Mouse (Mus musculus) adrenal gland (tissue): ENCODE results near the gene Nav1.
"Not testable (repeated sequence)": the region's sequence is repeated elsewhere in the genome, so short reads cannot be mapped to it uniquely, and the experiment has no call there.

ENCODE experiments used
- intact Hi-C: fragments of 180-260 bp; cut with DNase I; formaldehyde crosslinking; loops from one replicate; pipeline ENCODE4 v1.15.1; 2025

Nav1 gene

DNA sequence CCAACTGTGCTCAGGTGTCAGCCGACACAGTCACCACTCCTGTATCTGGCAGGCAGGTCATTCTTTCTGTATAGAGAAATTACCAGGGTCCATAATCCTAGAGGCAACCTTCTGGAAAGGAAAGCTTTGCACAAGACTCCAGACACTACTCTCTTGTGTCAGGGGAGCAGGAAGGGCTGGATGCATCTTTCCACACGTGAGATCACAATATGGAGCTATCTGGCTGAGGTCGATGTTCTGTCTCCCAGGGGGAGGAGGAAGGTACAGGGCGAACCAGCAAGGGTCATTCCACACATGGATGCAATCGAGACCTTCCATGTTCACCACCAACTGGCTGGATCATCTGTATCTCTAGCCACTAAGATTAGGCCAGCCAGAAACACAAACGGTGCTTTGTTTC lies 113.2 kb downstream of the Nav1 start:
- intact Hi-C loops = loop anchor here (1.0 kb wide), 1 partner anchor 195 kb away; no protein-coding TSS in a partner anchor

DNA sequence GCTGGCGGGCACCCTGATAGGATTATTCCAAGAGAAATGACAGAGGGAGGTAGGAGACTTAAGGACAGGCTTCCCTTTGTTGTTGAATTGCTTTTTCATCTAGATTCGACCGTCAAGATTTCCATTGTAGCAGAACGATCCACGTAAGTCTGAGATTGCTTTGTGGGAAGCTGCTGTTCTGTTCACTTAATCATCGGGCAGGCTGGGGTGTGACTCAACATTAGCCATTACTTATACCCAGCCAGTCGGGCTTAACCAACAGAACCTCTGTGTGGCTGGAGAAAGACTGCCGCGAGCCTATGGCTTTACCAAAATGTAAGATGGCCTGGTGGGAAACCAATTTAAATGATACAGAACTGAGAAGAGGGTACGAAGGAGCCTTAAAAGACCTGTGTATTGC lies 114.7 kb downstream of the Nav1 start:
- intact Hi-C loops = no loop called here

DNA sequence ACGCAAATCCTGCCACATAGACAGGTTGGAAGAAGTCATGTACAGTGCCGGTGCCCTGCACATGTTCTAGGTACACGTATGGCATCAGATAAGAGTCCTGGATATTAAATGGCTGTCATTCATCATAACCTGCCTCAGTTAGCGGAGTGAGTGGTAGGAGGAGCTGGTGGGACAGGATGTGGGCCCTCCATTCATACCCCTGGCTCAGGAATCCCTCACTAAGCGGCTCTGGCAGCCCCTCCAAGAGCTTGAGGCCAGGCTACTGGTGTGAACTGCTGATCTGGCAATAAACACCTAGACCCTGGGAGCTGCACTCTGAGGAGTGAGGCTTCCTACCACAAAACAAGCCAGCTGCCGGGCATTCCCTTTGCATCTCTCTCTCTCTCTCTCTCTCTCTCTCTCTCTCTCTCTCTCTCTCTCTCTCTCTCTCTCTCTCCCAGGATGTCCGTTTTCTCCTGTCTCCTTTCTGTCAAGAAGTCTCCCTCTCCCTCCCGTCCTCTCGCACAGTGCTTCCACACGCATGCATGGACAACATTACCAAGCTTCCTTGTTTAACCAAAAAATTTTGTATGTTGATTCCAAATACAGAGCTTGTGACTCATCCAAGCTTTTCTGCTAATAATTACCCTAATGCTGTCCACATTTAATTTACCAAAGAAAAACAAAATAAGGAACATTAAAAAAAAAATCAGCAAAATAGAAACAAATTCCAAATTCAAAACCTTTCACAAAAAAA lies 116.0 kb downstream of the Nav1 start:
- intact Hi-C loops = no loop called here

DNA sequence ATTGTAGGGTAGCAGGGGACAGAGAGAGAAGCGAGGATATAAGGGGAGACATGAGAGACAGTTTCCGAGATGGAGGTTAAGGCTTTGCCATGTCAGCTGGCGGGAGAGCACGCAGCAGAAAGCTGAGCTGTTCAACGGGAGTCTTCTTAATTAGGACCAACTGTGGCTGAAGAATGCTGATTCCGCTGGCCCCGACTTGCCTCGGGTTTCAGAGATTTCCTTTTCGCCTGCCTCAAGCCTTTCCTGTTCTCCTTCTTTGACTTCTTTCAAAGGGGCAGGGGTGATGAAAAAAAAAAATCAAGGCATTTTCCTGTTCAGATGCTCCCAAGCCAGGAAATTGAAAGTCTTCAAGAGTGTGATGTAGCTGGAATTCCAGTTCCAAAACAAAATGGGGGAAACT lies 118.2 kb downstream of the Nav1 start:
- intact Hi-C loops = no loop called here

DNA sequence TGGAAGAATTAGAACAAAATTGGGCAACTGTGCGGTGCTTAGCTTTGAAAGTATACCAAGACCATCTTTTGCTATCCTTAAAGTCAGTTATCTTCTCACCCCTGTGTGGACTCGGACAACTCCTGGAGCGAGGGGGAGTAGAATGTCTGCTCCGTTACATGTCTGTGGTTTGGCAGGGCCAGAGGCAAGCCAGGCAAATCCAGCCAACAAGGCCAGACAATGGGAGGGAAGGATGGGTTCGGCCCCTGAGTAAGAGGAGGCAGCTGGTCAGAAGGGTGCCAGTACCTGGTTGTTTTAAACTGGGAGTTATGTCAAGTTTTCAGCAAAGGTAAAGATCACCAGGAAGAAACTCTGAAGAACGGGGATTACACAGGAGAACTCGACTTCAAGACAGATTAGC lies 121.9 kb downstream of the Nav1 start:
- intact Hi-C loops = no loop called here

DNA sequence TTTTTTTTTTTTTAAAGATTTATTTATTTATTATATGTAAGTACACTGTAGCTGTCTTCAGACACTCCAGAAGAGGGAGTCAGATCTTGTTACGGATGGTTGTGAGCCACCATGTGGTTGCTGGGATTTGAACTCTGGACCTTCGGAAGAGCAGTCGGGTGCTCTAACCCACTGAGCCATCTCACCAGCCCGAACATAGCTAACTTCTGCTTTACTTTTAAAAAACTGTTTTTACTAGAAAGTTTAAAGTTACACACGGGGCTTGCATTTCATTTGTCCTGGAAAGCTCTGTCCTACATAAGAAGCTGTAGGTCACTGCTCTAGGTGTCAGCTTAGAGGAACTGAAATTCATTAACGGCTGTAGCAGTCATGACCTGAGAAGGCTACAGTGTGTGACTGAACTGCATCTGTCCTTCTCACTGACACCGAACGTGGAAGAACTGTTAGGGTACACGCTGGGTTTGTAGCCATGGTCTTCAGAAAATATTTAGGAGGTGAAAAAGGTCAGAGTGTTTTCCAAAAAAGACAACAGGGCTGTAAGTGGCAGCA lies 122.5 kb downstream of the Nav1 start:
- intact Hi-C loops = not testable (repeated sequence)

DNA sequence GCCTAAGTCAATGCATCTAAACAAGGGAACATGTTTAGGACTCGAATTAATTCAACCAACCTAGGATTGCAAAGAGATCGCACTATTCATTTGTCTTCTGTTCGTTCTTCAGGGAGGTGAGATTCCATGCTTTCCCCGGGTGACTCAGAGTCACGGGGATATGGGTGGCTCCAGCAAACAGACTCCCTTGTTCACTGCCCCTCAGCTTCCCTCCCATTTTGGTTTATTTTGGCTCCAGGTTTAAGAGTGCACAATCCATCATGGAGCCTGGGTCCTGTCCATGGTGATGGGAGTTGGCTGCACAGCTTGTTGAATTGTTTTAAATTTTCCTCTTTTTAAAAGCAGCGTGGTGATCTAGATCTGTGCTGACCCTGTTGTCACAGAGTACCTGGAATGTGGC lies 123.1 kb downstream of the Nav1 start:
- intact Hi-C loops = no loop called here

DNA sequence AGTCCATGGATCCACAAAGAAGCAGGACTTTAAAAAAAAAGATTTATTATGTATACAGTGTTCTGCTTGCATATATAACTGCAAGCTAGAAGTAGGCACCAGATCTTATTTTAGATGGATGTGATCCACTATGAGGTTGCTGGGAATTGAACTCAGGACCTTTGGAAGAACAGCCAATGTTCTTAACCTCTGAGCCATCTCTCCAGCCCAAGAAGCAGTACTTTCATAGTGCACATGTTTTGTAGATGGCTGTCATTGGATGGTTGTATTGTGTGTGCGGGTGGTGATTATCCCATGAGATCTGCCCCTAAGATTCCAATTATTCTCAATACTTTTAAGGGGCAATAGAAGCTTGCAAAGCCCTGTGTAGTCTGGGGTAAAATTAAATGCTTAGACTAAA lies 124.4 kb downstream of the Nav1 start:
- intact Hi-C loops = no loop called here

DNA sequence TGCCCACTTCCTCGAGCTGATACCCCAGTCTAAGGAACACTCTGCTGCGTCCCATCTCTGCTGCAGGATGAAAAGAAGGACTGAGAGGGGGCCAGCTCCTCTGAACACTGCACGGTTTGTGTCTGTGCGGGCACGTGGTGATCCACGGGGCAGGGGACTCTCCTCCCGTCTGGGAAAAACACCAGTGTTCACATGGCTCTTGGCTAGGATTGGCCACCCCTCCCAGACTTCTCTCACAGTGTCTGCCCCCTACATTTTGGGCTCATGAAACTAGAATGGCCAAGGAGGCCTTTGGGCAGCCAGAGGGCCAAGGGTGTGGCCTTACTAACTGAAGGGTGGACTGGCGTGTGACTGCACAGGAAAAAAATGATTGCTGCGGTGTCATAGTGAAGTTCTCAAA lies 125.4 kb downstream of the Nav1 start:
- intact Hi-C loops = no loop called here

DNA sequence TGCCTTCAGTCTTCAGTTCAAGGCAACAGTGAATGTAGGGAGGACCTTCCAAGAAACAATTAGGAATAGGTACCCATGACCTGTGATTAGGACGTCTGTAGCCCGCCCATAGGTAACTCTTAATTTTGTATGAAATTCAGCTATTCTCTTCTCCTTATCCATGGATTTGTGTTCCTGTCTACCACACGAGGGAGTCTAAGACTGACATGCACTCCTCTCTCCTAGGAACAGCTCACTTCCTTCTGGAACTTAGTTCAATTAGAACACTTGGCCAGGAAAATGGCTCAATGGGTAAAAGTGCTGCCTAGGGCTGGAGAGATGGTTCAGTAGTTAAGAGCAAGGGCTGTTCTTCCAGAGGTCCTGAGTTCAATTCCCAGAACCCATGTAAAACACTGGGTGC lies 126.3 kb downstream of the Nav1 start:
- intact Hi-C loops = no loop called here

DNA sequence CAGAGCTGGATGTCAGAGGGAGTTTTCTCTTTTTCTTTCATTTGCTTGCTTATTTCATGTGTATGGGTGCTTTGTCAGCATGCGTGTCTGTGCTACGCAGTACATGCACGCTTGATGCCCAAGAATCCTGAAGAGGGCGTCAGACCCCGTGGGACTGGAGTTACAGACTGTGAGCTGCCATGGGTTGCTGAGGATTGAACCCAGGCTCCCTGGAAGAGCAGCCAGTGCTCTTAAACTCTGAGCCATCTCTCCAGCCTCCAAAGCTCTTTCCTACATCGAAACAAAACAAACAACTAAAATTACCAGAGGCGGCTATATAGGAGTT lies 131.6 kb downstream of the Nav1 start:
- intact Hi-C loops = no loop called here

DNA sequence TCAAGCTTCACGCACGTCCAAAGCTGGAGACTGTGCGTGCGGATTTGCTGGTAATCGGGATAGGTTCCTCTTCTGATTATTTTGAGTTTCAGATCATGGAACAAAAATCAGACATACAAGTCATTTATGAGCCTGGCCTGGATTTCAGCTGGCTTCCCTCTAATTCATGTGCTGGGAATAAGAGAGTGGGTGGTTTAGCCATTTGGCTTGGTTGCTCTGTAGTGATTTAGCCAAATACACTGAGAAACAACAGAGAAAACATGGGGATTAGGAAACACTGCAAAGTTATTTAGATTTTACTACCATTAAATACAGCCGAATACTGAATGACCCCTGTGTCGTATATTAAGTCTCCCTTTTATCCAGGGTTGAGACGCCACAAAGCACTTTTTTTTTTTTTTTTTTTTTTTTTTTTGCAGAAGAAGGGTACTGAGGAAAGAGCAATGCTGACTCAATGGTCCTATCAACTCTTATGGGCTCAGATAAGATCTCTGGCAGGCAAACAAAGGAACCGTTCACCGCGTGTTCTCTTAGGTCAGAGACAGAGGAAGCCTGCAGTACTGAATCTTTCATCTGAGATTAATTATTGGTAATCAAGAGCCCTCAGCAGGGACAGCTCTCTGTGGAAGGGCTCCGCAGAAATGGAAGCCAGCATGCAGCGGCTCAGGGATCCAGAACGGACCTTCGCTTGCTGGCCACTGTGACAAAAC lies 132.1 kb downstream of the Nav1 start:
- intact Hi-C loops = no loop called here

DNA sequence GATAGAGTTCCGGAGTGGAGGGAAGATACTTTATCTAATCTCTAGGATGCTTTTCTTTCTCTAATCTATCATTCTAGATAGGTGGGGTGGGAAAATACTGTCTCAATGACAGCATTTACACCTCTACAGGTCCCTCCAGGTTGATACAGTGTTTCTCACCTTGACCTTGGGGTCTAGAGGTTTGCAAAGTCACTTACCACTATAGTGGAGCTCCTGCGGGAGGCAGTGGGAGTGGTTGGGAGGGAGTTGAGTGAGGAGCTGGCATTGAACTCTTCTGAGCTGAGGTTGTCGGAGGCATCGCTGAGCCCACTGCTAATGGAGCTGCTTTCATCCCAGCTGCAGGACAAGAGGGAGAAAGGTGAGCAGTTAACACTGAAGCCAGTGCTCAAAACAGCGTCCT lies 134.6 kb downstream of the Nav1 start:
- intact Hi-C loops = no loop called here

DNA sequence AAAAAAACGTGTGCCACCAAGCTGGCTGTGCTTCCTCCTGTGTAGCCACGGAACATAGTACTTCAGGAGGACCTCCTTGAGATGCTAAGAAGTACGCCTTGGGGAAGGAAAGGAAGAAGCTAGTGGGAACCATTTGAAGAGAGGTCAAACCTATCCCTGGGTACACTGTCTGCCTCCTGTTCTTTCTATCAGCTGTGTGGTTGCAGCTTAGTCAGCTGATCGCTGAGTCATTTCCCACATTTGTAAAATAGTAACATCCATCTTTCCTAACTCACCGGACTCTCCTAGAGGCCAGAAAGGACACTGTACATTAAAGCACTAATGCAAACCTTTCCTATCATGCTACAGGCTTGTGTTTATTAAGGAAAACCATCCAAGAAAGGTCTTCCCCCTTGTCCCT lies 135.4 kb downstream of the Nav1 start:
- intact Hi-C loops = no loop called here

DNA sequence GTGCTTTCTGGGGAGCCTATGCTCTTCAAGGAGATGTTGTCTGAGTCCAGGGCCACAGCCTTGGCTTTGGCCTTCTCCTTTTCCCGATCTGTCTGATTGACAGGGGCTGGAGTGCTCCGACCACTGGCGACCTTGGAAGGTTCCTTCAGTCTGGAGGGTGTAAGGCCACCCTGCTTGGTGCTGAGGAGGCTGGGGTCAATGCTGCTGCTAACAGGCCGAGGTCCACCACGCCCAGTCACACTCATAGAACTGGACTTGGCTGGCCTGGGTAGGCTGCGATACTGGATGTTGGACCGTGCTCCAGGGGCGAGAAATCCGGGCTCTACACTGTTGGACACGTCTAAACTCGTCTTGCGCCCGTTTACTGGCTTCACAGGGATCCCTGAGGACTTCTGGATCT lies 136.5 kb downstream of the Nav1 start:
- intact Hi-C loops = no loop called here

DNA sequence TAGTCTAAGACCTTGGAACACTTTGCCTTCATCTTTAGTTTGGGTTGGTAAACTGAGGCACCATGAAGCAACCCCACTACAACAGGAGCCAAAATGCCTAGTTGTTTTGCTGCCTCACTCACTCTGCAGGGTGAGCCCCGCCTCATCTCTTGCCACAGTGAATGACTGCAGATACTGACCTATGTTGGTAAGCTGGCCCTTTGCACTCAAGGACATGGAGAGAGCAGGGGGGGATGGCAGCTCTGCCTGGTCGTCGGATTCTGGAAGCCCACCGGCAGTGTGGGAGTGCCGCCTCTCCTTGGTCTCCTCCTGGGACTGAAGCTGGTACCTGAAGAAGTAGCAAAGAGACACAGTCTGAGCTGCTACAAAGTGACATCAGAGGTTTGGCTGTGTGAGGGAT lies 139.6 kb downstream of the Nav1 start:
- intact Hi-C loops = no loop called here

DNA sequence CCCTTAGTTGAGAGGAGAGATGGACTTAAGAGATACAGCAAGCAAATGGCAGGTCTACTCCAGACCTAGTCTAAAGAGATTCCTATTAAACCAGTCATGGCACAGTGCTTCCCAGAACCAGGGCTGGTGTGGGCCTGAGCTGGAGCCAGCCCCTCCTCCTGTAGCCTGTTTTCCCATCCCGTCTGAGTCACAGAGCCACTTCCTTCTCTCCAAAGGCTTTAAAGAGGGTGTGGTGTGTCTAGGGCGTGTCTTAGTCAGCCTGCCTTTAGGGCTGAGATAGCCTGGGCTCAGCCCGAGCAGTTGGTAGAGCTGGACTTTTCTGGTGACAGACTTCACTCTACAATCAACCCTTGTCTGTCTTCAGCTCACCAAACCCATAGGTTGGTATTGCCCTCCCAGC lies 140.2 kb downstream of the Nav1 start:
- intact Hi-C loops = no loop called here

DNA sequence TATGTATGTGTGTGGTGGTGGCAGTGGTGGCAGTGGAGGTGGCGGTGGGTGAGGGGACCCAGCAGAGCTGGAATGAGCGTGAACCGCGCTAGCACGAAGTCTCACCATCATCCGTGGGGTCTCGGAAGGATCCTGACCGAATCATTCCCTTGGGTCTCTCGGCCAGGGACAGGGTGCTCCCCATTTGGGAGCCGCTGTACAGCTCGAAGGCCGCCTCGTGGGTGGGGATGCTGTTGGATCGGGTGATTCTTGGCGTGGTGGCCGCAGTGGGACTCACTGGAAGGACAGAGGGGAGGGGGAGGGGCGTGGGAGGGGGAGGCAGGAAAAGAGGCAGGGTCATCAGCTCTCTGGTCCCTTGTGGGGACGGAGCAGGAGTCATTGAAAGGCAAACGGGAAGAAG lies 141.4 kb downstream of the Nav1 start:
- intact Hi-C loops = no loop called here

DNA sequence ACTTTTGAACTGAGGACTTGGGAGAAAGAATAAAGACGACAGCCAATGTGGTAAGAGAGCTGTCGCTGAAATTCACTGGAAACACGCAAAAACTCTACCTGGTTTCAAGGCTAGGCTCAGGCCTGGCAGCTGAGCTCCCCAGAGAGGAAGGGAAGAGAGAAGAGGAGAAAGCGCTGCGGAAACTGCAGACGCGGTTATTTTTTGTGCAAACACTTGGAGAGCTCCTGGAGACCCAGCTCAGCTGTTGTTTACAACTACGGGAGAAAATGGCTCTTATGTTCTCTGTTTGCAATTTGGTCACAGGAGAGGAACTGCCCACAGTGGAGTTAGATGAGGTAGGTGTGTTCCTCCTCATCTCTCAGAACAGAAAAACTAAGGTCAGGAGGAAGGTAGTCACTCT lies 144.4 kb downstream of the Nav1 start:
- intact Hi-C loops = loop anchor here (5.0 kb wide), 2 partner anchors 210 to 235 kb away; no protein-coding TSS in a partner anchor

DNA sequence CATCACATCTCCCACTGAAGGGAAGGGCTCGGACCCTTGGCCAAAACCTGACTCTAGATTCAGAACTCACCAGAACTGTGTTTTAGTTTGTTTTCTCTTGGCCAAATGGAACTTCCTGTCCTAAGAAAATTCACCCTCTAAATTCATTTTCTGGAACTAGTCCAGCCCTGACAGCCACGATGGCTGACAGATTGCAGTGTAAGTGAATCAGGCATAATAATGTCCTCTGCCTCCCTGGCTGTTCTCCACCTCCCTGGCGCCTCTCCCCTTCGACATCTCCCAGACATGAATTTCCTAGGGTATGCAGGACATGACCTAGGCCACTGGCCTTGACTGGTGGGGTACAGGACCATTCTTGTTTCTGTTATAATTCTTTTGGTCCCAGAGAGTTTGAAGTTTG lies 144.8 kb downstream of the Nav1 start:
- intact Hi-C loops = loop anchor here (5.0 kb wide), 2 partner anchors 210 to 235 kb away; no protein-coding TSS in a partner anchor

DNA sequence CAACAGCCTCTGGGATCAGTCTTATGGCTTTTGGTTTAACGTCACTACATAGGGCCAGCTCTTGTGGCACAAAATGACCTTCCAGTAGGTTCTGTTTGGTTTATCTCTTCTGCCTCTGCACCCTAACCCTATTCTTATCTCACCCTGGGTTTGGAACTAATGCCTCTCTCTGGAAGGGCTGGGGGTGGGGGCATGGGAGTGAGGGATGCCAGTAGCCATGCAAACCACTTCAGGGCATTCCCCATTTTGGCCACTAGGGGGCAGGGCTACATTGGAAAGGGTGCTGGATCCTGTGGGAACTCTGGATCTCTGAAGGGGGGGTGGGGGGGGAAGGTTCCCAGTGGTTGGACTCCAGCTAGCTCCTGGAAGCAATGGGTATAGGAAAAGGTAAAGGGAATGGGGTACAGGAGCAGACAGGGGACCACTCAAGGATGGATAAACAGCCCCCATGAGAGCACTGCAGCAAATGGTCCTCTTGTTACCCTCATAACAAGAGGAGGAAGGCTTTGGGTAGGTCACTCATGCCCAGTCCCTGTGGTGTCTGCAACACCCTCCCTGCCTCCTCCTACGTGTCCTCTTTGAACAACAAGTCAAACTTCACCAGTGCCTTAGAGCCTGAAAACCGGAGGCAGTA lies 145.9 kb downstream of the Nav1 start:
- intact Hi-C loops = loop anchor here (2.0 to 5.0 kb wide), 3 partner anchors 80 to 236 kb away; no protein-coding TSS in a partner anchor

DNA sequence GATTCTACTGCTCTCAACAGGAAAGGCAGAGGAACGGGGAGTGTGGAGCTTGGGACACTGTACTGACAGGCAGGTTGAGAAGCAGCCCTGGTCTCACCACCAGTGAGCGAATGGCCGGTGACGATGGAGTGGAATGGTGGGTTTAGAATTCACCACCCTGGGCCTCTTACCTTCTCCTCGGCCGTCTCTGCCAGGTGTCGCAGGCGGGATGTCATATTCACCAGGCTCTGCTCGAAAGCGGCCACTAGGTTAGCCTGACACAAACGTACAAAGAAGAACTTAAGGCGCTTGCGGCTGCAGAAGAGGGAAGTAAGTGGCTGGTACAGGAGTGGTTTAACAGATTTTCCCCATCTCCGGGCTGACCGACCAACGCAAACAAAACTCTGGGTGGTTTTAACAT lies 146.6 kb downstream of the Nav1 start:
- intact Hi-C loops = loop anchor here (2.0 to 5.0 kb wide), 3 partner anchors 80 to 237 kb away; no protein-coding TSS in a partner anchor
